Mouse (Mus musculus): Measurements from ENCODE around the gene Crtc3. TPM values are rescaled to one million over a fixed set of nuclear protein-coding genes. Genes with fewer than 3 reads are reported as not detected.

Crtc3 gene
- 15.9 and 16.3 TPM in 2 replicates for polyA plus RNA-seq (2015; fragmentation: Nextera tagmentation; extraction: Ambion mirVana)

GRCm38 (mm10) chr7:80688556-80689220 lies at the start of gene Crtc3:
TSS of gene Crtc3 (minus strand) at chr7:80688877.

Other genes starting within 250 kb of the Crtc3 start
- gene Blm, start 153.8 kb downstream of the Crtc3 start, polyA plus RNA-seq (2015; fragmentation: Nextera tagmentation; extraction: Ambion mirVana) = 3.4 and 4.5 TPM in 2 replicates
- gene Iqgap1, start 137.1 kb upstream of the Crtc3 start, polyA plus RNA-seq (2015; fragmentation: Nextera tagmentation; extraction: Ambion mirVana) = 66.1 and 68.1 TPM in 2 replicates
- gene Zscan2, start 172.0 kb upstream of the Crtc3 start, polyA plus RNA-seq (2015; fragmentation: Nextera tagmentation; extraction: Ambion mirVana) = 0.69 and 0.71 TPM in 2 replicates
- gene Wdr73, start 212.4 kb upstream of the Crtc3 start, polyA plus RNA-seq (2015; fragmentation: Nextera tagmentation; extraction: Ambion mirVana) = 14.1 and 15.0 TPM in 2 replicates
- 1.6 and 2.7 TPM in 2 replicates for gene Nmb, start 216.2 kb upstream of the Crtc3 start, polyA plus RNA-seq (2015; fragmentation: Nextera tagmentation; extraction: Ambion mirVana)